Mouse (Mus musculus) brown adipose tissue, adult 24 weeks (tissue): Measurements from ENCODE around the gene Hps1. TPM values are rescaled to one million over a fixed set of nuclear protein-coding genes. Genes with fewer than 3 reads are reported as not detected.

Source experiments
- H3K27ac ChIP-seq: fragments of 200-500 bp; replicated peaks from 2 replicates; pipeline ENCODE4 v1.5.1; 2012; ENCODE audit warnings: low read depth, mild to moderate bottlenecking, low read length
- H3K4me1 ChIP-seq: fragments of 200-500 bp; 2 replicates; pipeline ENCODE4 v1.6.1; 2012; ENCODE audit warnings: low read length, mixed read lengths; ENCODE audit not compliant: control insufficient read depth, insufficient read depth, insufficient read length
- H3K4me3 ChIP-seq: fragments of 200-500 bp; 2 replicates; pipeline ENCODE4 v1.5.1; 2012; ENCODE audit warnings: low read depth, mild to moderate bottlenecking, low read length, moderate library complexity; ENCODE audit not compliant: insufficient read depth
- polyA plus RNA-seq: library from polyadenylated mRNA; stranded (reverse); fragments of >200 nt; gene quantifications from 2 replicates; pipeline ENCODE4 v1.2.4, GENCODE M21; 2012; ENCODE audit not compliant: missing spikeins, insufficient read depth, insufficient read length

The Hps1 gene
- polyA plus RNA-seq, 1 experiment: 4.8 TPM

- Histone ChIP-seq H3K4me3 (no peak overlapping the region), H3K4me1 (no peaks in the 10 kb centered on the region), H3K27ac (no peak overlapping the region)
Measured at GRCm38 (mm10) chr19:42777801-42778200, 2.0 kb downstream of the Hps1 start.

GRCm38 (mm10) chr19:42776813-42777212 lies 3.0 kb downstream of the Hps1 start:
- Histone ChIP-seq H3K4me1 (no peaks in the 10 kb centered on the region), H3K27ac (no peak overlapping the region), H3K4me3 (no peak overlapping the region)

GRCm38 (mm10) chr19:42770141-42770872 lies 9.5 kb downstream of the Hps1 start:
- Histone ChIP-seq H3K4me3 (no peak overlapping the region), H3K4me1 (no peaks in the 10 kb centered on the region), H3K27ac (no peak overlapping the region)

- Histone ChIP-seq H3K4me3 (no peak overlapping the region), H3K27ac (no peak overlapping the region), H3K4me1 (no peaks in the 10 kb centered on the region)
Measured at GRCm38 (mm10) chr19:42769648-42770047, 10.1 kb downstream of the Hps1 start.

GRCm38 (mm10) chr19:42767361-42767760 lies 12.4 kb downstream of the Hps1 start:
- no peak overlapping the region for H3K27ac ChIP-seq
- H3K4me1 ChIP-seq: no peaks in the 10 kb centered on the region
- H3K4me3 ChIP-seq: no peak overlapping the region

GRCm38 (mm10) chr19:42764398-42764797 lies 15.4 kb downstream of the Hps1 start:
- H3K27ac ChIP-seq: no peak overlapping the region
- no peak overlapping the region for H3K4me3 ChIP-seq
- no peaks in the 10 kb centered on the region for H3K4me1 ChIP-seq

GRCm38 (mm10) chr19:42756671-42757070 lies 23.1 kb downstream of the Hps1 start:
- no peak overlapping the region for H3K27ac ChIP-seq
- no peak overlapping the region for H3K4me3 ChIP-seq
- H3K4me1 ChIP-seq: peaks cover 6% of the 10 kb centered on the region

GRCm38 (mm10) chr19:42755148-42755870 lies 24.5 kb downstream of the Hps1 start:
- Histone ChIP-seq H3K4me3 (no peak overlapping the region), H3K4me1 (peaks cover 6% of the 10 kb centered on the region), H3K27ac (no peak overlapping the region)

- H3K4me3 ChIP-seq: peak overlapping the region; percentile 52
- H3K4me1 ChIP-seq: peaks cover 6% of the 10 kb centered on the region
- peak overlapping the region; percentile 74 for H3K27ac ChIP-seq
Measured at GRCm38 (mm10) chr19:42753141-42753917, 26.4 kb downstream of the Hps1 start.

- Histone ChIP-seq H3K27ac (peak within 1 kb of the TSS; percentile 74), H3K4me1 (peaks cover 6% of the 10 kb centered on the region)
Measured at GRCm38 (mm10) chr19:42752363-42752931, 27.3 kb downstream of the Hps1 start, which contains the start of gene Pyroxd2. Gene Pyroxd2 (minus strand): TSS chr19:42752775.

GRCm38 (mm10) chr19:42750196-42750595 lies 29.6 kb downstream of the Hps1 start:
- no peak overlapping the region for H3K27ac ChIP-seq
- H3K4me1 ChIP-seq: peaks cover 5% of the 10 kb centered on the region
- no peak overlapping the region for H3K4me3 ChIP-seq

More at GRCm38 (mm10) chr19:42752363-42752931, 27.3 kb downstream of the Hps1 start, which contains the start of gene Pyroxd2:
- peak within 1 kb of the TSS; percentile 52 for H3K4me3 ChIP-seq

- Histone ChIP-seq H3K27ac (no peak overlapping the region), H3K4me1 (no peaks in the 10 kb centered on the region), H3K4me3 (no peak overlapping the region)
Measured at GRCm38 (mm10) chr19:42746702-42747101, 33.1 kb downstream of the Hps1 start.

- Histone ChIP-seq H3K4me3 (no peak overlapping the region), H3K27ac (no peak overlapping the region), H3K4me1 (no peaks in the 10 kb centered on the region)
Measured at GRCm38 (mm10) chr19:42745869-42746224, 33.9 kb downstream of the Hps1 start.

- H3K27ac ChIP-seq: no peak overlapping the region
- no peaks in the 10 kb centered on the region for H3K4me1 ChIP-seq
- H3K4me3 ChIP-seq: no peak overlapping the region
Measured at GRCm38 (mm10) chr19:42745084-42745868, 34.5 kb downstream of the Hps1 start.
